Mouse (Mus musculus): Measurements from ENCODE around the gene Gm45062. TPM values are rescaled to one million over a fixed set of nuclear protein-coding genes. Genes with fewer than 3 reads are reported as not detected.

Gene Gm45062
- polyA plus RNA-seq, 1 experiment from 2014 or later = 8.1 TPM

DNA sequence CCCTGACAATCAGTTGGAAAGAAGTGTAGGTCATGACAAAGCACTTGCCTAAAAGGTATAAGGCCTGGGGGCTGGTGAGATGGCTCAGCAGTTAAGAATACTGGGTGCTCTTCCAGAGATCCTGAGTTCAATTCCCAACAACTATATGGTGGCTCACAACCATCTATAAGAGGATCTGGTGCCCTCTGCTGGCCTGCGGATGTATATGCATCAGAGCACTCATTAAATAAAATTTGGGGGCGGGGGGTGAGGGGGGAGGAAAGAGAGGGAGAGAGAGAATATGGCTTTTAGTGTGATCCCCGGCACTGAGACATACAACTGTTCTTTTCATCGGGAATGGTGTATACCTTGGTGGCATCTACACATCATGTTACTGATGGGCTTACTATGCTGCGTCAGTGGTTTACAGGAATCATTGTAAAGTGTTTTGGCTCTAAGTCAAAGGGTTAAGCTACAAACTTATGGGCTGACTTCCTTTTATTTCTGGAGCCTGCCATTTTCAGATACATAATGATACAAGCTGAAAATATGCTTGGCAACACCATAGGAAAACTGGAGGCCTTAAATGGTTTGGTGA, 19.3 kb downstream of the Gm45062 start:
- ATAC-seq (ENCODE audit: extremely low read depth, insufficient number of reproducible peaks, low FRiP score, low TSS enrichment) = no peak
- Histone ChIP-seq H3K9ac (no peak overlapping the region), H3K4me2 (no peak overlapping the region), H3K27ac (replicated peaks) (no peak overlapping the region), H3K4me3 (no peak overlapping the region), H3K36me3 (peaks cover 6% of the 10 kb centered on the region), H3K4me1 (peaks cover 10% of the 10 kb centered on the region), H3K27me3 (replicated peaks) (no peaks in the 10 kb centered on the region), H3K9me3 (no peaks in the 10 kb centered on the region)
- 79% methylated on average over 5 of the region's 5 CpGs for WGBS

DNA sequence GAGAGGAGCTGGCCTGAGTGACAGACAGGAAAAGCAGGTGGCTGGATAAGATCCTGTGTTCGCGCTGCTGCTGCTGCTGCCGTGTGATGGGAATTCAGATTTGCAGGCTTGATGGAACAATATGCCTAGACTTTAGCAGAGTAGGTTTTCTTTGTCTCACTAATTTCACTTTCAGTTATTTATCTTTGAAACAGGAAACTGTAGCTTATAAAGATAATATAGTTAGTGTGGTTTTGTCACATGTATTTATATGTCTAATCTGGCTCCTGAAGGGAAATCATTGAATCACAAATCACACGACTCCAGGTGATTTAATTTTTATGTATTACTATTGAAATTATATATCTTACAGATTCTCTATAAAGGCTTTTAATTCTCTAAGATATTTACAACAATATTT, 24.0 kb downstream of the Gm45062 start:
- 70% methylated on average over 4 of the region's 4 CpGs for WGBS
- Histone ChIP-seq H3K27me3 (replicated peaks) (no peaks in the 10 kb centered on the region), H3K9me3 (no peaks in the 10 kb centered on the region), H3K4me3 (no peak overlapping the region), H3K4me2 (no peak overlapping the region), H3K9ac (no peak overlapping the region), H3K36me3 (peaks cover 6% of the 10 kb centered on the region), H3K4me1 (no peaks in the 10 kb centered on the region), H3K27ac (replicated peaks) (no peak overlapping the region)
- no peak for ATAC-seq (ENCODE audit: extremely low read depth, insufficient number of reproducible peaks, low FRiP score, low TSS enrichment)

DNA sequence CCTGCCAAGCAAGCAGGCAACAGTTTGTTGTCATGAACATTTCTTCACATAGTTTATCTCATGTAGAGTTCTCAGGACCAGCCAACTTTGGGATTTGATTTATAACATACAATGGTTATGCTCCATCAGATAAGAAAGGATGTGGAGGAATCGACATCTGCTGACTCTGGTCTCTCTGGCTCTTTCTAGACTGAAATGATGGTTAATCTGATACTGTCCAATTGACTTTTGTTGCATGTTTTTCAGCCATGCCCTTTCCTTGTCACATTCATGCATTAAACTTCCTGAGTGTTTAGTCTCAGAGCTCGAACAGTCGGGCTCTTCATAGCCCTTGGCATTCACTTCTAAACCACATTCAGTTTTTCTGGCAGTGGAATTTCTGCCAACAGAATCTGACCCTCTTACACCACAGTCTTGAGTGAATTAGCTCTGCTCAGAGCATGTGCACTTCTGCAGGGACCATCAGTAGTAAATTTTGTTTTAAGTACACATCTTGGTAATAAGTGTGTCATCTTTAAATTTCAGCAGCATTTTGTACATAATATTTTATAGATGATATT, 26.2 kb downstream of the Gm45062 start:
- no peak for ATAC-seq (ENCODE audit: extremely low read depth, insufficient number of reproducible peaks, low FRiP score, low TSS enrichment)
- H3K27ac ChIP-seq (replicated peaks) = no peak overlapping the region
- WGBS = 69% methylated on average over 3 of the region's 3 CpGs
- H3K27me3 ChIP-seq (replicated peaks) = no peaks in the 10 kb centered on the region
- no peak overlapping the region for H3K4me3 ChIP-seq
- H3K9ac ChIP-seq = no peak overlapping the region
- no peaks in the 10 kb centered on the region for H3K4me1 ChIP-seq
- no peaks in the 10 kb centered on the region for H3K36me3 ChIP-seq
- H3K4me2 ChIP-seq = no peak overlapping the region
- H3K9me3 ChIP-seq = no peaks in the 10 kb centered on the region

- H3K27ac ChIP-seq (replicated peaks) = no peak overlapping the region
- H3K36me3 ChIP-seq = no peaks in the 10 kb centered on the region
- no peaks in the 10 kb centered on the region for H3K4me1 ChIP-seq
- no peaks in the 10 kb centered on the region for H3K9me3 ChIP-seq
- H3K4me2 ChIP-seq = no peak overlapping the region
- ATAC-seq (ENCODE audit: extremely low read depth, insufficient number of reproducible peaks, low FRiP score, low TSS enrichment) = no peak
- no peak overlapping the region for H3K9ac ChIP-seq
- 89% methylated on average over 3 of the region's 3 CpGs for WGBS
- no peak overlapping the region for H3K4me3 ChIP-seq
- H3K27me3 ChIP-seq (replicated peaks) = no peaks in the 10 kb centered on the region
Observed at GRCm38 (mm10) chr6:8286146-8286545, 26.9 kb downstream of the Gm45062 start.

GRCm38 (mm10) chr6:8288755-8289580, 29.7 kb downstream of the Gm45062 start:
- H3K4me3 ChIP-seq = no peak overlapping the region
- peaks cover 4% of the 10 kb centered on the region; the same call in 1 of the 2 replicates for H3K36me3 ChIP-seq
- WGBS = 84% methylated on average over 4 of the region's 4 CpGs
- H3K27me3 ChIP-seq (replicated peaks) = no peaks in the 10 kb centered on the region
- H3K9ac ChIP-seq = no peak overlapping the region
- no peak overlapping the region for H3K4me2 ChIP-seq
- no peaks in the 10 kb centered on the region for H3K9me3 ChIP-seq
- peaks cover under 1% of the 10 kb centered on the region for H3K4me1 ChIP-seq
- H3K27ac ChIP-seq (replicated peaks) = no peak overlapping the region
- ATAC-seq (ENCODE audit: extremely low read depth, insufficient number of reproducible peaks, low FRiP score, low TSS enrichment) = no peak

GRCm38 (mm10) chr6:8294048-8294784, 35.0 kb downstream of the Gm45062 start:
- WGBS = 86% methylated on average over 4 of the region's 4 CpGs
- H3K27ac ChIP-seq (replicated peaks) = no peak overlapping the region
- H3K9ac ChIP-seq = no peak overlapping the region
- peaks cover 4% of the 10 kb centered on the region; the same call in 1 of the 2 replicates for H3K36me3 ChIP-seq
- no peaks in the 10 kb centered on the region for H3K27me3 ChIP-seq (replicated peaks)
- H3K4me3 ChIP-seq = no peak overlapping the region
- no peak overlapping the region for H3K4me2 ChIP-seq
- no peak for ATAC-seq (ENCODE audit: extremely low read depth, insufficient number of reproducible peaks, low FRiP score, low TSS enrichment)
- peaks cover 4% of the 10 kb centered on the region for H3K4me1 ChIP-seq
- H3K9me3 ChIP-seq = no peaks in the 10 kb centered on the region

- Histone ChIP-seq H3K27ac (replicated peaks) (no peak overlapping the region), H3K4me3 (no peak overlapping the region), H3K4me1 (peaks cover 5% of the 10 kb centered on the region), H3K27me3 (replicated peaks) (no peaks in the 10 kb centered on the region), H3K9me3 (no peaks in the 10 kb centered on the region), H3K36me3 (no peaks in the 10 kb centered on the region), H3K9ac (no peak overlapping the region), H3K4me2 (no peak overlapping the region)
- WGBS = 89% methylated on average over 6 of the region's 6 CpGs
- no peak for ATAC-seq (ENCODE audit: extremely low read depth, insufficient number of reproducible peaks, low FRiP score, low TSS enrichment)
Observed at GRCm38 (mm10) chr6:8299066-8299863, 40.0 kb downstream of the Gm45062 start.

DNA sequence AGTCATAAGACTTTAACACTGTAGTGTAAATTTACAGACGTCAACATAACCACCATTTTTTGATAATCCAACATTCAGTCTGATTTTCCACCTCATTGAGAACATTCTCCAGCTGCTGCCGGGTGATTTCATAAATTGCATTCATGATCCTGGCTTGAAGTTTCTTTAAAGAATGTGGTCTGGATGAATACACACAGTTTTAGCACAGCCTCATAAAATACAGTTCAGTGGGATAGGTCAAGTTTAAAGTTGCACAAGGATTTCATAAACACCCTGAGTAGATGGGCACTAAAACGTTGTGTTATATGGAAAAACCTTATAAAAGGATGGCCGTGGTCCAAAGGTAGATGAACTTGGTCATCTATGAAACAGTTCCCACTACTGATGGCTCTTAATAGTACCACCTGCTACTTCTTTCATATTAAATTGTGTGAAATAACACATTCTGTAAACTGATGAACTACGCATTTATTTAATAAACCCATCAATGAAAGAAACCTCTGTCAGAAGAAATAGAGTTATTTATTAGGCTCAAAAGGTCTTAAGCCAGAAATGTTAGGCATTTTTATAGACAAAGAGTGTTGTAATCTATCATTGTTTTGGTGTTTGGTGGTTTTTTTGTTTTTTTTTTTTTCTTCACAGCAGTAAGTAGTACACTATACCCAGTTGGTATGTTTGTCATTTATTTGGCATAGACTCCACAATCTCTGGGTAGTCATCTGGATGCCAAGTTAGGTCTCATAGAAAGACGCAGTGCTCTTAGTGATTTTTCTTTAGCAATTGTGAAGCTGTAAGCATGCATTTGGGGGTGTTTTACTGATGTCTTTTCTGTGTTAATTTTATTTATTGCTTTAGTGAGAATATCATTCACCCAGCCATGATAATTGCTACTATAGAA, 48.9 kb downstream of the Gm45062 start:
- WGBS = 81% methylated on average over 6 of the region's 6 CpGs
- Histone ChIP-seq H3K4me3 (no peak overlapping the region), H3K4me2 (no peak overlapping the region), H3K36me3 (no peaks in the 10 kb centered on the region), H3K4me1 (no peaks in the 10 kb centered on the region), H3K27me3 (replicated peaks) (no peaks in the 10 kb centered on the region), H3K9me3 (no peaks in the 10 kb centered on the region), H3K27ac (replicated peaks) (no peak overlapping the region), H3K9ac (no peak overlapping the region)
- no peak for ATAC-seq (ENCODE audit: extremely low read depth, insufficient number of reproducible peaks, low FRiP score, low TSS enrichment)

DNA sequence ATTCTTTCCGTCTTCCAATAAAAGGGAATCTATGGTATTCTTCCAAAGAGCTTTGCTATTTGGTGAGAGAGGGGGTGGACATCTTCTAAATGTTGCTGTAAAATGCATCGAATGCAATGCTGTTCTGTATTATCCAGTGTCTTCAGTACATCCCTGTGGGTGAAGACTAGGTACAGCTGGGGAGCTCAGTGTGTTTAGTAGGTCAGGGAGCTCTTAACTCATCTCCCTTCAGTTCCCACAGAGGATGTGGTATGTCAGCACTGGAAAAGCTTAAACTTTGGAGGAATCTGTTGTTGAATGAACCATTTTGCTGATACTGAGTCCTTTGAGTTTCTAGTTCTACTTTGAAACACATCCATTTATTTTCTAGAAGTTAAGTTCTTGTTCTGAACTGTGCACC, 53.3 kb downstream of the Gm45062 start:
- Histone ChIP-seq H3K4me3 (no peak overlapping the region), H3K4me1 (no peaks in the 10 kb centered on the region), H3K9ac (no peak overlapping the region), H3K9me3 (no peaks in the 10 kb centered on the region), H3K27me3 (replicated peaks) (no peaks in the 10 kb centered on the region), H3K4me2 (no peak overlapping the region), H3K27ac (replicated peaks) (no peak overlapping the region), H3K36me3 (no peaks in the 10 kb centered on the region)
- ATAC-seq (ENCODE audit: extremely low read depth, insufficient number of reproducible peaks, low FRiP score, low TSS enrichment) = no peak
- WGBS = 78% methylated on average over 2 of the region's 2 CpGs

- Histone ChIP-seq H3K4me1 (no peaks in the 10 kb centered on the region), H3K9ac (no peak overlapping the region), H3K36me3 (no peaks in the 10 kb centered on the region), H3K4me3 (no peak overlapping the region), H3K9me3 (peaks cover 5% of the 10 kb centered on the region; the same call in 1 of the 2 replicates), H3K27me3 (replicated peaks) (no peaks in the 10 kb centered on the region), H3K27ac (replicated peaks) (no peak overlapping the region), H3K4me2 (no peak overlapping the region)
- no peak for ATAC-seq (ENCODE audit: extremely low read depth, insufficient number of reproducible peaks, low FRiP score, low TSS enrichment)
Observed at GRCm38 (mm10) chr6:8316201-8316600, 57.0 kb downstream of the Gm45062 start.

Data from heart, embryonic 13.5 days (tissue).